13 mouse cellular contexts compared by ENCODE assay signal in genomic region chr19:38023603-38024002, GRCm38 (mm10).
"Had no signal": no experiment of that assay in that cellular context is flagged by ENCODE, and none has a peak within 500 bp of the region (broad histone marks: within the 10 kb centered on the region; RNA-seq: fewer than 3 reads in every experiment).

No protein-coding gene starts in this region.

- H3K36me3 ChIP-seq: limb, embryonic 12.5 days; liver, embryonic 13.5 days; lung, embryonic 15.5 days; midbrain, embryonic 13.5 days; neural tube, embryonic 12.5 days had no signal

- H3K27ac ChIP-seq: limb, embryonic 12.5 days; liver, embryonic 13.5 days; midbrain, embryonic 13.5 days; neural tube, embryonic 12.5 days had no signal

- H3K9me3 ChIP-seq: limb, embryonic 12.5 days; liver, embryonic 13.5 days; lung, embryonic 15.5 days; midbrain, embryonic 13.5 days; neural tube, embryonic 12.5 days had no signal

- H3K4me1 ChIP-seq: midbrain, embryonic 13.5 days; neural tube, embryonic 12.5 days had no signal

- H3K4me3 ChIP-seq: limb, embryonic 12.5 days; liver, embryonic 13.5 days; lung, embryonic 15.5 days; midbrain, embryonic 13.5 days; neural tube, embryonic 12.5 days had no signal

- H3K9ac ChIP-seq: limb, embryonic 12.5 days; liver, embryonic 13.5 days; liver, postnatal 0 days; lung, embryonic 15.5 days; midbrain, embryonic 13.5 days; neural tube, embryonic 12.5 days had no signal

- H3K4me2 ChIP-seq: limb, embryonic 12.5 days; liver, embryonic 13.5 days; lung, embryonic 15.5 days; midbrain, embryonic 13.5 days; neural tube, embryonic 12.5 days had no signal

- H3K27me3 ChIP-seq: limb, embryonic 12.5 days; lung, embryonic 15.5 days; midbrain, embryonic 13.5 days; neural tube, embryonic 12.5 days had no signal

- ATAC-seq: intestine, embryonic 16.5 days; liver, postnatal 0 days; midbrain, embryonic 13.5 days had no signal

- DNase-seq: kidney, postnatal 36 days; layer of hippocampus, adult 9-11 months; layer of hippocampus, postnatal 36 days; liver; liver, embryonic 13.5 days; liver, postnatal 0 days; right cerebral cortex, postnatal 25 days; thymus, postnatal 36 days had no signal
